Mouse (Mus musculus) forebrain, embryonic 11.5 days (tissue): ENCODE measurements around the gene Anp32a. TPM values are rescaled to one million over a fixed set of nuclear protein-coding genes. Genes with fewer than 3 reads are reported as not detected.

ENCODE experiments used
- ATAC-seq: fragments of 200-750 bp; cut with Nextera tagmentation; replicated peaks from 2 replicates; pipeline ENCODE4 v1.8.0; 2017; ENCODE audit warnings: moderate TSS enrichment; ENCODE audit not compliant: low FRiP score
- DNase-seq: peaks from one replicate; pipeline ENCODE4 v3.0.0-alpha.2; 2017; ENCODE audit warnings: low spot score
- H3K27ac ChIP-seq: fragments of 300-500 bp; sonication (generic); 2 replicates; pipeline ENCODE4 v1.5.1; 2014; ENCODE audit warnings: low read depth, low read length
- H3K27me3 ChIP-seq: fragments of 300-500 bp; sonication (generic); 2 replicates; pipeline ENCODE4 v1.6.1; 2014; ENCODE audit warnings: mild to moderate bottlenecking, low read length, mixed read lengths; ENCODE audit not compliant: control insufficient read depth, insufficient read depth
- H3K36me3 ChIP-seq: fragments of 300-500 bp; sonication (generic); 2 replicates; pipeline ENCODE4 v1.6.1; 2014; ENCODE audit warnings: mild to moderate bottlenecking, low read length, moderate library complexity, mixed read lengths; ENCODE audit not compliant: control insufficient read depth, insufficient read depth
- H3K4me1 ChIP-seq: fragments of 300-500 bp; sonication (generic); replicated peaks from 2 replicates; pipeline ENCODE4 v1.6.1; 2014; ENCODE audit warnings: low read length, mixed read lengths; ENCODE audit not compliant: control insufficient read depth, insufficient read depth
- H3K4me2 ChIP-seq: fragments of 300-500 bp; sonication (generic); 2 replicates; pipeline ENCODE4 v1.6.1; 2014; ENCODE audit warnings: low read depth, mild to moderate bottlenecking, low read length, moderate library complexity, mixed read lengths; ENCODE audit not compliant: severe bottlenecking
- H3K4me3 ChIP-seq: fragments of 300-500 bp; sonication (generic); 2 replicates; pipeline ENCODE4 v1.5.1; 2014; ENCODE audit warnings: low read depth, low read length
- H3K9ac ChIP-seq: fragments of 300-500 bp; sonication (generic); 2 replicates; pipeline ENCODE4 v1.6.1; 2014; ENCODE audit warnings: low read length
- H3K9me3 ChIP-seq: fragments of 300-500 bp; sonication (generic); 2 replicates; pipeline ENCODE4 v1.6.1; 2016; ENCODE audit warnings: low read length, mixed read lengths; ENCODE audit not compliant: control insufficient read depth
- WGBS: fragments of 180-500 bp; shearing (Covaris S2); extraction: QIAGEN DNeasy Blood & Tissue Kit; methylation state at CpG from one replicate; pipeline ENCODE4 v1.1.7; 2014; 5-methylcytosine and 5-hydroxymethylcytosine counted together
- polyA plus RNA-seq: library from polyadenylated mRNA; unstranded; fragments of >200 nt; fragmentation: Nextera tagmentation; extraction: Ambion mirVana; gene quantifications from 2 replicates; pipeline ENCODE4 v1.2.1, GENCODE M21; 2014

Gene Anp32a
- polyA plus RNA-seq, 1 experiment from 2014 or later: 145 TPM

DNA sequence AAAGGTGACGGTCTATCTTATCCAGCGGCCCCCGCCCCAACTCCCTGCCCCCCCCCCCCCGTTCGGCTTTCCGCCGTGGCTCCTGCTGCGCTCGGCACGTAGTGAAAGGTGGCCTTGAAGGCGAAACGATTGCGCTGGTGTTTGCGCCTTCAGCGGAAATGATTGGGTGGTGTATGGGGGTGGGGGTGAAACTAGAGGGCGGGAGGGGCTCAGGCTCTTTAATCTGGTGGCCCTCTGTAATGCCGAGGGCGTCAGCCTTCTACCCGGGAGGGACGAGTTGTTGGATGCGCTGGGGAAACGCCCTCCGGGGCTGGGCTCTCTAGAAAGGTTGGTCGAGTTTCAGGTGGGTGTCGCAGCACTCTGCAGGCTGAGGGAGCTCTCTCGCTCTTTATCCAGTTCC, 3.5 kb downstream of the Anp32a start:
- Histone ChIP-seq H3K4me2 (peak overlapping the region; percentile 89), H3K27ac (peak overlapping the region; percentile 96), H3K4me3 (peak overlapping the region; percentile 89), H3K36me3 (no peaks in the 10 kb centered on the region), H3K9me3 (no peaks in the 10 kb centered on the region), H3K4me1 (peaks cover 24% of the 10 kb centered on the region), H3K9ac (peak overlapping the region; percentile 98), H3K27me3 (no peaks in the 10 kb centered on the region)
- DNase-seq: peak; percentile 70
- no peak for ATAC-seq
- 0% methylated on average over 24 of the region's 26 CpGs for WGBS

DNA sequence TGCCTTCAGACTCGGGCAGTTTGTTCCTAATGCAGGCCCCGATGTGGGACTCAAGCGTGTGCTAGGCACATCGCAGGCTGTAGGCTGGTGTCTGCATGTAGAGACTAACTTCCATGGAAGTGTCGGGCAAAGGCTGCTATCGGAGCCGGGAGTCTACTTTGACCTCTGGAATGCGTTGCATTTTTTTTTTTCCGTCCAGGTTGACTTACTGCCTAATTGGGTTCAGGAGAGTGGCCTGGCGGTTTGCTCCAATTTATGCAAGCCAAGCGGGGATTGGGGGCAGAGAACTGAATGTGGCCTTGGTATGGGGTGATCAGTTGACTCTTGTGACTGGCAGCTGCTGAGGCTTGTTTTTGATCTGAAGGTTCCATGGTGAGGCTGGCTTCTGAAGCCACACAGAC, 4.0 kb downstream of the Anp32a start:
- peak overlapping the region; percentile 98 for H3K9ac ChIP-seq
- H3K4me2 ChIP-seq: peak overlapping the region; percentile 89
- DNase-seq (no peak), ATAC-seq (no peak)
- H3K4me3 ChIP-seq: peak overlapping the region; percentile 89
- peak overlapping the region; percentile 96; the same call in 1 of the 2 replicates for H3K27ac ChIP-seq
- peaks cover 25% of the 10 kb centered on the region for H3K4me1 ChIP-seq
- H3K9me3 ChIP-seq: no peaks in the 10 kb centered on the region
- H3K36me3 ChIP-seq: no peaks in the 10 kb centered on the region
- no peaks in the 10 kb centered on the region for H3K27me3 ChIP-seq
- 6% methylated on average over 11 of the region's 11 CpGs for WGBS

DNA sequence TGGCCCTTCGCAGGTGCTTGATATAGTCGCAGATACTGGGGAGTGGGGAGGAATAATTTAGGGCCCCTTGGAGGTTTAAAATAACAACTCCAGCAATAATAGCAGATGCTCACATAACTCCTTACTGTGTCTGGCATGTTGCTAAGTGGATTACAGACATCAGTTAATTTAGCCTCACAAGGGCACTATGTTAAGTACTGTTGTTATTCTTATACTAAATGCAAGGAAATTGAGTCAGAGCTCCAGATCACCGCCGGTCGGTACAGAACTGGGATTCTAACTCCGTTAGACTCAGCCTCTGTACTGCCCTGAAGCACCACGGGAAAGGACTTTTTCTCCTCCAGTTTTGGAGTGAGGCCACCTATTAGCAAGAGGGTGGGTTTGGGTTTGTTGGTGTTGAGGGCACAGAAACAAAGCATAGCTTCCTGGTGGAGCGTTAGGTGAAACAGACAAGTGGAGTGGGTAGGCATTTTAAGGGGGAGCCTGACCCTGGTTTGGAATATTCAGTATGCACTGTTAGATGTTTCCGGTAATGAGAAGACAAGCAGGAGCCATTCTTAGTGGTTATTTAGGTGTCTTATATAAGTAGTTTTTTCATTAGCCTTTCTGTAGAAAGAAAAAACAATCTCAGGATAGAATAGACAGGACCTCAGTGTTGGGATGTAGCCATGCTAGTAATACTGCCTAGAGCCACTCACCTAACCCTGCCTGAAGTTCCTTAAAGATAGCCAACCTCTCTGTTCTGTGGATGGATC, 4.7 kb downstream of the Anp32a start:
- DNase-seq: no peak
- Histone ChIP-seq H3K27me3 (no peaks in the 10 kb centered on the region), H3K9ac (peak overlapping the region; percentile 98; the same call in 1 of the 2 replicates), H3K4me2 (peak overlapping the region; percentile 89; the same call in 1 of the 2 replicates), H3K9me3 (no peaks in the 10 kb centered on the region), H3K27ac (0 out of 2 replicates have a peak overlapping the region, but pooled peaks have one; percentile 18), H3K4me3 (peak overlapping the region; percentile 89; the same call in 1 of the 2 replicates), H3K36me3 (no peaks in the 10 kb centered on the region), H3K4me1 (peaks cover 29% of the 10 kb centered on the region)
- WGBS: 62% methylated on average over 9 of the region's 9 CpGs
- no peak for ATAC-seq

DNA sequence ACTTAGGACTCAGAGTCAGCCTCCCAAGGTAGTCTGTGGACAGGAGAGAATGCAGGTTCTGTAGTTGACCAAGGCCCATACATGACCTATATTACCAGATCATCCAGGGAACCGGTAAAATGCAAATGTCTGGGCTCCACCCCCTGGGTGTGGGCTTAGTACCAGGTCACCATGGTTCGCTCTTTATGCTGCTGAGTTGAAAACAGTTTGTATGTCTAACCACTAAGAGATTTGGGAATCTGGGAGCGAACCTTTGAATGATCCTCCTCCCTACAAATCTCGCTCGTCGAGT, 5.2 kb downstream of the Anp32a start:
- Histone ChIP-seq H3K4me1 (peaks cover 30% of the 10 kb centered on the region), H3K9ac (no peak overlapping the region), H3K36me3 (no peaks in the 10 kb centered on the region), H3K4me2 (no peak overlapping the region), H3K27ac (no peak overlapping the region), H3K4me3 (no peak overlapping the region), H3K27me3 (no peaks in the 10 kb centered on the region), H3K9me3 (no peaks in the 10 kb centered on the region)
- no peak for DNase-seq
- 72% methylated on average over 6 of the region's 6 CpGs for WGBS
- ATAC-seq: no peak

DNA sequence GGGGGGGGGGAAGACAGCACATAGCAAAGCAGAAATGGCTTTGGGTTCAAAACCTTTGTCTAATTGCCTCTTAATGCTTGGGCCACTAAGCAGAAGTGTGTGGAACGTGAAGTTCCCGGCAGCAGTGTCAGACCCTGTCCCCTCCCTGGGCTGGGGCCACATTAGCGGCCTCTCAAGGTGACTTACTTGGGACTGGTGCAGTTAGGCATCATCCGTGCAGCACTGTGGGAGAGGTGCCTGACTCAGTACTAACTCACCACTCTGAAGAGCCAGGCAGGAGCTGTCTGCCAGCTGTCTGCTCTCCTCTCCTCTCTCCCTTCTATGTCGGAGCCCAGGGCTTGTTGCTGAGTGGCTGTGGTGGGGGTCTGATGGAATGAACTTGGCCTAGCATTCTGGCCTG, 6.1 kb downstream of the Anp32a start:
- 76% methylated on average over 5 of the region's 5 CpGs for WGBS
- H3K4me1 ChIP-seq: peaks cover 32% of the 10 kb centered on the region

DNA sequence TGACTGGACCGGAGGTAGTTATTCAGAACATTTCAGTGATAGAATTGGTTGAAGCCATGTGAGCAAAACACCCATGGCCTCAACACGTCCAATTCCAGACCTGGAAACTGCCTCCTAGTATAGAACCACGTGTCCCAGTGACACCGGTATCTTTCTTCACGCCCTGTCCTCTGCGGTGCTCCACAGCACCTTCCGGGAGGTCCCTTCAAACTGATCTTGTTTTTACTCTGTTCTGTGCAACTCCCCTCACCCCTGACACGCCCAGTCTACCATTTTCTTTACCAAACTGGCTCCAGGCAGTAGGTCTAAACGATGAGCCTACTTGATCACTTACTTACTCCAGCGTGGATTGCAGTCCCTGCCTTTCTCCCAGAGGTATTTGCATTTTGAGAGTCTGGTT, 7.0 kb downstream of the Anp32a start:
- no peaks in the 10 kb centered on the region for H3K9me3 ChIP-seq
- WGBS: 86% methylated on average over 10 of the region's 10 CpGs

More for the DNA sequence above, 6.1 kb downstream of the Anp32a start:
- Histone ChIP-seq H3K9ac (no peak overlapping the region), H3K9me3 (no peaks in the 10 kb centered on the region), H3K36me3 (no peaks in the 10 kb centered on the region), H3K4me3 (no peak overlapping the region), H3K27ac (no peak overlapping the region), H3K27me3 (no peaks in the 10 kb centered on the region), H3K4me2 (no peak overlapping the region)
- ATAC-seq (no peak), DNase-seq (no peak)

DNA sequence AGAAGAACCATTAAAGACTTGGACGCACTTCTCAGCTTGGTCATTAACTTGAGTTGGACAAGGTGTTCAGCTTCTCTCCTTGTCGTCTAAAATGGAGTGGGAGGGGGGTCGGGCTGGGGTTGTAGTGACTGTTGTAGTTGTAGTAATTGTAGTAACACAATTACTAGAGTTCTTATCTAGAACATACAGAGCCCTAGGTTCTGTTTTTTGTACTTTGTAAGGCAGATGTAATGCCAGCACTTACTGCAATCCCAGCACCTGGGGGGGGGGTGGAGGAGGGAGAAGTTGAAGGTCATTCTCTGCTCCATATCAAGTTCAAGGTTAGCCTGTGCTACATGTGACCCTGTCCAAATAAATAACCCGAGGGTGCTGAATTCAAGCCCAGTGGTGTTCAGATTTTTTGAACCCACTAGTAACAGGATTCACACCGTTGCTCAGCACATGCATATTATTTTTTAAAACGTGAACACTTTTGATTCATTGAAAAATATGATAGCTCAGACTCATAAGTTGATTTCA, 7.4 kb downstream of the Anp32a start:
- Histone ChIP-seq H3K36me3 (no peaks in the 10 kb centered on the region), H3K9me3 (no peaks in the 10 kb centered on the region), H3K4me2 (no peak overlapping the region), H3K4me3 (no peak overlapping the region), H3K27ac (no peak overlapping the region), H3K27me3 (no peaks in the 10 kb centered on the region), H3K9ac (no peak overlapping the region), H3K4me1 (peaks cover 32% of the 10 kb centered on the region)
- WGBS: 82% methylated on average over 6 of the region's 6 CpGs
- no peak for ATAC-seq
- no peak for DNase-seq

More for the DNA sequence above, 7.0 kb downstream of the Anp32a start:
- Histone ChIP-seq H3K27ac (no peak overlapping the region), H3K4me3 (no peak overlapping the region), H3K27me3 (no peaks in the 10 kb centered on the region), H3K9ac (no peak overlapping the region), H3K4me2 (no peak overlapping the region), H3K36me3 (no peaks in the 10 kb centered on the region), H3K4me1 (peaks cover 32% of the 10 kb centered on the region)
- DNase-seq (no peak), ATAC-seq (no peak)

DNA sequence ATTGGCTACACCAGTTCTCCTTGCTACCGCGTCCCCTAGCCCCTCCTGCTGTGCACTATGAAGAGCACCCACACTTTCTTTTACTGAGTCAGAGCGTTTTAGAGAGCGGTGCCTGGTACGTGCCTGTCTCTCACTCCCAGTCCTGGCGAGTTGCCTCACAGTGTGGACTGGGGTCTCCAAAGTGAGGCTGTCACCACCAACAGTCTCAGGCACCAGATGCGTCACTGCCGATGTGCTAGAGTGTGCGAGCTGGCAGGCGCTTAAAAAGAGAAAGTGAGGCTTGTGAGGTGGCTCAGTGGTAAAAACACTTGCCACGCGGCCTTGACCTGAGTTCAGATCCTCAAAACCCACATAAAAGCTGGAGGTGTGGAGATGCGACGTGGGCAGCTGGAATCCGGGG, 8.2 kb downstream of the Anp32a start:
- Histone ChIP-seq H3K27ac (no peak overlapping the region), H3K9ac (no peak overlapping the region), H3K4me1 (peaks cover 32% of the 10 kb centered on the region), H3K9me3 (no peaks in the 10 kb centered on the region), H3K4me2 (no peak overlapping the region), H3K36me3 (no peaks in the 10 kb centered on the region), H3K4me3 (no peak overlapping the region), H3K27me3 (no peaks in the 10 kb centered on the region)
- DNase-seq (no peak), ATAC-seq (no peak)
- WGBS: 71% methylated on average over 15 of the region's 15 CpGs

DNA sequence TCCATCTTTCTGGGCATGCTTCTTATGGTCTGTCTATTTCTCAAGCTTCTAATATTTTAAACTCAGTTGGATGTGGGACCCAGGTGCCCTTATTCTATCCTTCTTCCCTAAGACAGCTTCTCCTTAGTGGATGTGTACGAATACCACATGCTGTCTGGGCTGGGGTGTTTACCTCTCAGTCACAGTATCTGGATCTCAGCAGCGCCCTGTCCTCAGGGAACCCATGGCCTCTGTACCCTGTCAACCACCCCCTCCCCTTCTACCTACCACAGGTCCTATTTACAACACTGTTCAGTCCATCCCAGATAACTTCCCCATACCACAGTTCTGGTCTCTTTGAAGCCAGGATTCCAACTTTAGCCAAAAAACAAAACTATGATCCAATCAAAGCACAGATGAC, 9.6 kb downstream of the Anp32a start:
- Histone ChIP-seq H3K36me3 (no peaks in the 10 kb centered on the region; the same call in 1 of the 2 replicates), H3K9me3 (no peaks in the 10 kb centered on the region), H3K27ac (0 out of 2 replicates have a peak overlapping the region, but pooled peaks have one; percentile 25), H3K27me3 (no peaks in the 10 kb centered on the region), H3K4me2 (no peak overlapping the region), H3K4me1 (peaks cover 22% of the 10 kb centered on the region), H3K4me3 (no peak overlapping the region), H3K9ac (no peak overlapping the region)
- DNase-seq (no peak), ATAC-seq (no peak)
- 72% methylated on average over 2 of the region's 2 CpGs for WGBS
